Mouse (Mus musculus) thymus, postnatal 0 days (tissue): ENCODE data around the gene Tspan32. TPM values are rescaled to one million over a fixed set of nuclear protein-coding genes. Genes with fewer than 3 reads are reported as not detected.

Experiments
- DNase-seq: peaks from one replicate; pipeline ENCODE4 v3.0.0-alpha.2; 2015; ENCODE audit warnings: low spot score
- polyA plus RNA-seq: library from polyadenylated mRNA; unstranded; fragments of >200 nt; fragmentation: Nextera tagmentation; extraction: Ambion mirVana; gene quantifications from 2 replicates; pipeline ENCODE4 v1.2.1, GENCODE M21; 2015

The Tspan32 gene
- polyA plus RNA-seq, 1 experiment from 2014 or later = 58.2 TPM

DNA sequence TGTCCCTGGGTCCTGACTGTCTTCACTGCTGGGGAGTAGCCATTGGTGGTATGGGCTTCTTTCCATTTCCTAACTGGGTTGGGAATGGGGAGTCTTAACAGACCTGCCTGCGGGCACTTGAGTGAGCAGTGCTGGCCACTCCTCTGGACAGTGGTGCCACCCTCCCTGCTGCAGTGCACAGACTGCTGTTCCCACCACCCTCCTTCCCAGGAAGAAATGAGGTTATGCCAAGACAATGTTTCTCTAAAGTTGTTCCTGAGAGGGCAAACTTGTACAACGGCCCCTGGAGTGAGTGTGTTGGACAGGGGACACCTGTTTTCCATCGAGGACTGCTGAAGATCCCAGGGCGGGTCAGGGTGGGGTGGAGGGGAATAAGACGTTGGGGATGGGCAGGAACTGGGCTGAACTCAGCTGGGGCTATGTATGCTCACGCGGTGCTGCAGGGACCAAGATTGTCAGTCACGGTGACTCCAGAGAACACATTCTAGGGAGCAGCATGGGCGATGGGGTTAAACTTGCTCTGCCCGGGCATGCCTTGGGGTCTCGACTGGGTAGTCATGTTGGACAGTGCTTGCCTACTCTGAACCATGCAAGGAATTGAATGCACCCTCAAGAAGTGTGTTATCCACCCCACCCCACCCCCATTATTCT lies 49.2 kb downstream of the Tspan32 start:
- DNase-seq = no peak

DNA sequence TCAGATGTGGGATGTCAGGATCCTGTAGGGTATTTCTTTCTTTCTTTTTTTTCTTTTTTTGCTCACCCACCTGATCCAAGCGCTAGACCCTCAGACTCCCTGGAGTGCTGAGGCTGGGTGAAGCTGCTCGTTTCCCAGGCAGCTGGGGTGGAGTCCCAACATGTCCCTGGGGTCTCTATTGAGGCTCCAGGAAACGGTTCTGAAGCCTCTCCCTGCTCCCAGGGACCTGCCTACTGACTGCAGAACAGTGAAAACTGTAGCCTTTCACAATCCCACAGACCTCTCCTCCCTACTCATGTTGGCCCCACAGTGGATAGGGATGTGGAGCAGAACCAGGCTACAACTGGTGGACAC lies 49.7 kb downstream of the Tspan32 start:
- DNase-seq = no peak

DNA sequence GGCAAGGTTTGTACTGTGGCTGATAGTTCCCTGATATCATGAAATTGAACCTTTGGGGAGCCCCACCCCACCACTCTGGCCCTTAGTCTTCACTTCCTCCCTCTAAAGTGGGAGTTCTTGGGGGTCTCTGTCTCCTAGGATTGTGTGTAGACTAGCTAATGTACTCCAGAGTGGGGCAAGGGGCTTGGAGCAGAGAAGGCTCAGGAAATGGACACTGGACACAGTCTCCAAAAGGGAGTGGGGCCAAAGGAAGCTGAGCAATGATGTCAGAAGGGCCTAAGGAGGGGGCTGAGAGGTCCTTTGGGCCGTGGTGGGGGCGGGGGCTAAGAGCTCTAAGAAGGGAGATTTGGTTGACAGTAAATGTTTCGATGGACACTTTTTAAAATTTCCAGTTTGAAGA lies 50.2 kb downstream of the Tspan32 start:
- no peak for DNase-seq

DNA sequence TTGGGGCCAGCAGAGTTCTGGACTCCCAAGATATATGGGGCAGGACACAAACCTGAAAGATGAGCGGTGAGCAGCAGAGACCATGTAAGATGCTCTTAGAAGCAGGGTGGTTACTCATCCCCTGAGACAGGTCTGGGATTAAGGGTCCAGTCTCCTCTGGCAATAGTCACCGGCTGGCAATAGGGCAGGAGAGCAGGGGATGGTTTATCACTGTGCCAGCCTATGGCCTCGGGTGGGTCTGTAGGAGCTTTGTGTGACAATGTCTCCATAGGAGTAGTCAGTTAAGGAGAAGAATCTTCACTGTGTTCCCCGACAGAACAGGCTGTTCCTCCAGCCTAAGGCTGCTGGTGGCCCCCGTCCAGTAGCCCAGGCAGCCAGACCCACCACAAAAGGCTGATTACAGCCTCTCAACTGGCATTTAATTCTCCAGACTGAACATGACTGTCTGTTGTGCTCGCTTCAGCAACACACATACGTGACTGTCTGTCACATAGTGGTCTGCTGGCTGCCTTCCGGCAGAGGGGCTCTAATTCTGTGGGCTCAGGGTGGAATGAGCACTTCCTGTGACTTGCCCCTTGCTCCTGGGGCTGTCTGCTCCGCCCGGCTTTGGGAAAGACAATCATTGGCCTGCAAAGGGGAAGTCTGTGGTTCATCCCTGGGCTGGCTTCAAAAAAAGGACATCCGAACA lies 50.8 kb downstream of the Tspan32 start:
- no peak for DNase-seq

DNA sequence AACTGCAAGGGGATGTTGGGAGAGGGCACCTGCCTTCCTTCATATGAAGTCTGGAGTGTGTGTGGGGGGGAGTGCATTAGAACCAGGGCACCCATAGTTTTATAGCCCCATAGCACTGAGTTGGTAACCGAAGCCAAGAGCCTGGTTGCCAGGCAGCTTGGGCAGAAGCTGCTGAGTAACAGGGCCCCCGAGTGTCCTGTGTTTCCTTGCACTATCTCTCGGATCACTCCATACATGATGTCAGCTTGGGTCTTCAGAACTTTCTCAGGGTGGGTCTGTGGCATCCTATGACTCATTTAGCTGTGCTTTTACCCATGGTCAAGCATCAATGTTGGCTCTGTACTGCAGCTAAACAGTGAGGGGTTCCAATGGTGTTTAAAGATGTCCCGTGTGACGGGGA lies 52.2 kb downstream of the Tspan32 start:
- DNase-seq = no peak

DNA sequence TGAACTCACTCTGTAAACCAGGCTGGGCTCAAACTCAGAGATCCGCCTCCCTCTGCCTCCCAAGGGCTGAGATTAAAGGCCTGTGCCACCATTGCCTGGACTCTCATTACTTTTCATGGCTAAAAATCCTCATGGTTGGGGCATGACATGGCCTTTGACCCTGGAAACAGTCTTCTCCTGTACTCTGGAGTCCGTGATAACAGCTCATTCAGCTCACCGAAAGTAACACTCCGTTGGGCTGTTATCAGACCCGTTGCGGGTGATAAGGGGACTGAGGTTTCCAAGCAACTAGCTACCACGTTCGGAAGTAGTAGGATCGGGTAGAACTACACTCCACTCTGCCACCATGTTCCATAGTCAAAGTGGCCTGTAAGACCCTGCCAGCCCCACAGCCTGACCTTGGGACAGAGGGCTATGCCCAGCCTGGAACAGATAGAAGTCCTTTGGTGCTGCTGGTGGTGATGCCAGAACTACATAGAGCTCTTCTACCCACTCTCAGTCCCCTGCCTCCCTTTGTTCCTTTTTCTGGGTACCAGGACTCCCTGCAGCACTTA lies 52.9 kb downstream of the Tspan32 start:
- no peak for DNase-seq

DNA sequence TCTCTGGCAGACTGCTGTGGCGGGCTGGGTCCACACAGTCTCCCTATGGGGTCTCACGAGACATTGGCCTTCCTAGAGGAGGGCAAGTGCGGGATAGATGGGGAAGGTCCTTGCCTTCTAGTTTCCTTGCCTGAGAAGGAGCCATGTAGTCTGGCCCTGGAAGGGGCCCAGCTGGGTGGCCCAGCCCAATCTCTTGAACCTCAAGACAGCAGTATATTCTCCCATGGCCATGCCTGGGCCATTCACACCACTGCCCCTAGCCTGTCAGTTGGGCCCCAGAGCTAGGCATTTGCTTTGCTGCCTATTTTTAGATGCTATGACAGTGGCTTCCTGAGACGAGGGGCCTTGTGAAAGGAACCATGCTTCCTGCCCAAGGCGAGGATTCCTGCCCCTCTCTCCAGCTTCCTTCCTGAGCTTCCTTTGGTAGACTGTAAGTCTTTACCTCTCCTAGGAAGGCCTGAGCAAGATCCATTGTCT lies 53.4 kb downstream of the Tspan32 start:
- no peak for DNase-seq

DNA sequence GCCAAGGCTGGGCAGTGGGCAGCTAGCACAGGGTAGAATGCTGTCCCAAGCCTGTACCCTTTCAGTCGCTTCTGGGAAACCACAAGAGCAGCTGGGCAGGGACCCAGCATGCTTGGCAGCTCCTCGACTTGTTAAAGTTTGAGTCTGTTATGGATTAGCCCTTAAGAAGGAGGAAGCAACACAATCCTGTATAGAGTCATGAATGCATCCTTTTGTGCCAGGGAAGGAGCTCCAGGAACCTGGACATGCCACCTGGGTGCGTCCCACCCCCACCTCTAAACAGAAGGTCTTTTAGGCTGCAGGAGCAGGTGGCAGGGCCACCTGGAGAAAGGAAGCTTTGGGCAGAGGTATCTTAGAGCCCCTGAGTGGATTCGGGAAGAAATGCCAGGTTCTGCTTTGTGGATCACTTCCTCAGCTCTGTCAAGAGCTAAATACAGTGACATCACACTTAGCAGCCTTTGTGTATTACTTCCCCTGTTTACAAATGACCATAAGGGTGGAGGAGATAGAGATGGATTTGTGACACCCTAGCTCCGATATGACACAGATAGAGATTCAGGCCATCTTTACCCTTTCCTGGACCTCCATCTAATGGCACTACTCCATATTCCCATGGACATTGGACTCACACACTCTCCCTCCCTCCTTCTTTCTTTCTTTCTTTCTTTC lies 54.5 kb downstream of the Tspan32 start:
- no peak for DNase-seq

DNA sequence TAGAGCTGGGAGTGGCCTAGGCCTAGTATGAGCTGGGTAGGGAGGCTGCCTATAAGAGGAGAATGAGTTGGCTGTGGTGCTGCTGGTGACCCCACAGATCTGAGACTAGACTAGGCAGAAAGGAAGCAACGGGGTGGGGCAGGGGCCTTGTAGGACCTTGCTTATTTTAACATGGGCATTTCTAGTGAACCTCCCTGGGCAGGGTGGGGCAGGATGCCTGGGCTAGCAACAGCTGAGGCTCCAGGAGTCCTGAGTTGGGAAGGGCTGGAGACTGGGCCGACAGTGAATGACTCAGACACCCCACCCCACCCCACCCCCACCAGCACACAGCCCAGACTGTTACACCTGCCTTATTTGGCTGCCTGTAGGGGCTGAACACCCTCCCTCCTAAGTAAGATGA lies 57.9 kb downstream of the Tspan32 start:
- DNase-seq = no peak

DNA sequence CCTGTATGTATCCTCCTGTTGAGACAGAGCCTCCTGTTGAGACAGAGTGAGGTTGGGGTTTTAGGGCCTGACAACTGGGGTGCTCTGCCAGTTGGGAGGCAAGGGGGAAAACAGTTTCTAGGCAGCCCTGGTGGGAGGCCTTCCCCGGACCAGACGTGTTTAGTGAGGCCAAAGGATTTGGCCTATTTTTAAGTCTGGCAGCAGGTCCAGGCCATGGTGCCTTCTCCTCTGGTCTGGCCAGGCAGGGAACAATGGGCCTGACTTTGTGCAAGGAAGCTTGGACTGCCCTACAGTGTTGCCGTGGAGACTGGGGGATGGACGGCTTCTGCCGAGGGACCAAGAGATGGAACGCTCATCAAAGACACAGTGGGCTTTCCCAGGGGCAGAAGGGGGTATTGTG lies 59.4 kb downstream of the Tspan32 start:
- no peak for DNase-seq

DNA sequence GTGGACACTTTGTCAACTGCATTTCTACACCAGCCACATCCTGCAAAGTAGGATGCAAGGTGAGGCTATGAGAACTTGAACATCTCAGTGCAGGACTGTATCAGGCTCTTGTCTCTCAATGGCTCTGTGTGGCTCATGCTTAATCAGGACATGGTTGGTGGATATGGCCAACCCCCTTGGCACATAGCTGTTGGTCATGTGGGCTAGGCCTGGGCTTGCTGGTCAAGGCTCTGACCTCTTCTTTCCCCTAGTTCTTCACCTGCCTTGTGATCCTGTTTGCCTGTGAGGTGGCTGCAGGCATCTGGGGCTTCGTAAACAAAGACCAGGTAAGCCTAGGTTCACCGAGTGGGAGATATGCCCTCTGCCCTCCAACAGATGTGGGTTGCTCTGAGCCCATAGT lies 60.8 kb downstream of the Tspan32 start:
- DNase-seq = no peak

DNA sequence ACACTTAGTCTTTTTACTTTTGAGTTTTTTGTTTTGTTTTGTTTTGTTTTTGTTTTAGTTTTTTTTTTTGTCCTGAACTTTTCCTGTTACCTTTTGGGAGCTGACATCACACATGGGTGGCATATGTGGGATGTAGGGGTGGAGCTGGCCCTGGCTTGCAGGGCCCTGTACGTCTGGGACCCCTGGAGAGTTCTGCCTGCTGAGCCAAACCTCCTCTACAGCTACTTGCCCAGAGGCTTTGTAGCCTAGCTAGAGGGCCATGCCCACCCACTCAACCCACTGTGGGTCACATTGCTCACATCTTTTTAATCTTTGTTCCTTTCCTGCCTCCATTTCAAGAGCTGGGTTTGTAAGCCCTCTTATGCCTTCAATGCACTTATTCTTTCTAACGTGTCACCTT lies 62.6 kb downstream of the Tspan32 start:
- DNase-seq = no peak

DNA sequence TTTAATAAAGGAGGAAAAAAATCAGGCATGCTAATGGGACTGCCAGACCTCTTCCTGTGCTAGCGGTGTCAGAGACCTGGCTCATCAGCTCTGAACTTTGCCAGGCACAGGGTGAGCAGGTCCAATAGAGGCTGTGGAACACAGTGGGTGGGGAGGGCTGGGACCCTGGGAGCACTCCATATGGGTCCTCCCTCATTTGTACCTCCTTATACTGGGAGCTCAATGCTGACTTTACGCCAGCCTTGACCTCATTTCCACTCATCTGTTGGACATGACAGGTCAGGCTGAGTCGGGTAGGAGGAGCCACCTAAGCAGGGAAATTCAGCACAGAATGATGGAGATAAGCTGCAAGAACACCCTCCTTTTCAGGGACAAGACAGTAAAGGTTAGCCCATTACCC lies 63.1 kb downstream of the Tspan32 start:
- no peak for DNase-seq

DNA sequence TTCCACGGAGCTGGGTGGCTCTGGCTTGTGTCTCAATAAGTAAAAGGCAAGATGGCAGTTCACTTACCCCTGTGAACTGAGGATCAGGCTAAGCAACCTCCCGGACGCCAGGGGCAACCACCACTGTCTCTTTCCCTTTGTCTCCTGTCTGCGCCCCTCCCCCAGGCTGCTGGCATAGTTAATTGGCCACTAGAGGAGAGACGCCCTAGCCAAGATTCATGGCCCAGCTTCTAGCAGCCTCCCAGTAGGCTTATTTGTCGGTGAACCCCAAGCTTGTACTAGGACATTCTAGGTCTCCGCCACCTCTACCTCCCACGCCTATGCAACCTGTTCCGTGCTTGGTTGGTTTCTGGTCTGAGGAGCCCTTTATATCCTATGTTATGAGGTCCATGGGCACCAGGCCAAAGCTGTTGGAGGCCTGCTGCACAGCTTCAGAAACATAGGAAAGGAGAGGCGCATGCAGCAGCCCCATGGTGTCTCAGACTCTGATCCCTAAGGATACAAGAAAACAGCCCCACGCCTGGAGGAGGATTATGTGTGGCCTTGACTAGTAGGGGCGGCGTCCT lies 63.6 kb downstream of the Tspan32 start:
- DNase-seq = no peak

DNA sequence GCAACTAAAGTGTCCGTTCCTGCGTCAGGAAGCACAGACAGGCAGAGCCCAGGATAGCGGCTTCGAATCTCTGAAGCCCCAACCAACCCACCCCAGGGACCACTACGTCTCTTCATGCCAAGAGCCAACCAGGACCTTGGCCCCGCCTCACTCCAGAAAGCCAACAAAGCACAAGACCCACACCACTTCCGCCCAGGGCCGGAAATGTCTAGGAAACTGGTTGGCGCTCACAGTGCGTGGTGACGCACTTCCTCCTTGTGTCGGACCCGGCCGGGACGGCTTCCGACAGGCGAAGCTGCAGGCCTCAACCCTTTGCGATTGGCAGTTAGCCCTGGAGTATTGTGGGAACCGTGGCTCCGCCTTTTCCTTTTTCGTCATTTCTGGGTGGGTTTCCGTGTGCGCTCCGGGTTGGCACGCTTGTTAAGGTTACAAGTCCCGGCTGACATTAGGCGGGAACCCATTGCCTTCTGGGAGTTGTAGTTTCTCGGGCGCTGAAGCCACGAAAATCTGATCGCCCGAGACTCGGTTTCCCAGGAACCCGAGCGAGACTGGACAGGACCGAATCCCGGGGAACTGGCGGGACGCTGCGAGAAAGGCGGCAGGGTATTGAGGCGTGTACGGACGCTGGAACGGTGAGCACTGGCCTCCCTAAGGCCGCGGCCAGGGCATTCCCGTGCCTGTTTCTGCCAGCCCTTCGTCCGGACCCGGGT lies 64.2 kb downstream of the Tspan32 start, which contains the start of gene Tssc4:
Gene Tssc4, plus strand, starts transcription at position 368 of the 710 bp plus-strand sequence.
- DNase-seq = peak; percentile 100

Other genes with a start within 250 kb of the Tspan32 start
- gene Th, start 73.9 kb upstream of the Tspan32 start, polyA plus RNA-seq = 0.37 and 1.2 TPM in 2 replicates
- 2.9 and 3.1 TPM in 2 replicates for gene Ascl2, start 35.8 kb upstream of the Tspan32 start, polyA plus RNA-seq
- 228 and 233 TPM in 2 replicates for gene Cd81, start 47.7 kb downstream of the Tspan32 start, polyA plus RNA-seq
- gene Tssc4, start 64.2 kb downstream of the Tspan32 start, polyA plus RNA-seq = 68.5 and 72.3 TPM in 2 replicates
- gene Trpm5, start 89.6 kb downstream of the Tspan32 start, polyA plus RNA-seq = 0.98 and 1.5 TPM in 2 replicates
- gene Kcnq1, start 101.3 kb downstream of the Tspan32 start, polyA plus RNA-seq = 0.29 and 1.0 TPM in 2 replicates